Mouse (Mus musculus) testis, adult 2 months (tissue): ENCODE data around the gene Pigu. TPM values are rescaled to one million over a fixed set of nuclear protein-coding genes. Genes with fewer than 3 reads are reported as not detected.
A peak's percentile ranks its signal among the peaks of the same experiment; 100 is the strongest.

Experiments used
- H3K27ac ChIP-seq: fragments of 200-500 bp; 2 replicates; pipeline ENCODE4 v1.5.1; 2012; ENCODE audit warnings: low read depth, low read length; ENCODE audit not compliant: control insufficient read depth, insufficient read depth
- H3K27me3 ChIP-seq: fragments of 200-500 bp; 2 replicates; pipeline ENCODE4 v1.6.1; 2012; ENCODE audit warnings: mild to moderate bottlenecking, low read length, moderate library complexity; ENCODE audit not compliant: control insufficient read depth, insufficient read depth
- H3K36me3 ChIP-seq: fragments of 200-500 bp; 2 replicates; pipeline ENCODE4 v1.6.1; 2012; ENCODE audit warnings: mild to moderate bottlenecking, low read length; ENCODE audit not compliant: control insufficient read depth, insufficient read depth
- H3K4me1 ChIP-seq: fragments of 200-500 bp; 2 replicates; pipeline ENCODE4 v1.6.1; 2012; ENCODE audit warnings: low read length; ENCODE audit not compliant: control insufficient read depth, insufficient read depth
- H3K4me3 ChIP-seq: fragments of 200-500 bp; 2 replicates; pipeline ENCODE4 v1.5.1; 2012; ENCODE audit warnings: low read depth, mild to moderate bottlenecking, low read length, moderate library complexity, mixed read lengths; ENCODE audit not compliant: control insufficient read depth
- CTCF ChIP-seq: fragments of 200-500 bp; IDR thresholded peaks from 2 replicates; pipeline ENCODE4 v1.5.1; 2012; ENCODE audit warnings: low read depth, mild to moderate bottlenecking, inconsistent platforms, low read length, moderate library complexity; ENCODE audit not compliant: control insufficient read depth, insufficient read depth, insufficient replicate concordance
- POLR2A ChIP-seq: fragments of 200-500 bp; IDR thresholded peaks from 2 replicates; pipeline ENCODE4 v1.6.1; 2012; ENCODE audit warnings: low read depth, mild to moderate bottlenecking, inconsistent platforms, low read length, moderate library complexity; ENCODE audit not compliant: control insufficient read depth
- polyA plus RNA-seq: library from polyadenylated mRNA; depleted of rRNA; stranded (reverse); fragments of >200 nt; gene quantifications from 2 replicates; pipeline ENCODE4 v1.2.3, GENCODE M21; 2012

Gene Pigu
- polyA plus RNA-seq, 1 experiment: 36.9 TPM

- TF ChIP-seq POLR2A (no peak), CTCF (no peak)
- Histone ChIP-seq H3K4me3 (no peak overlapping the region), H3K27me3 (no peaks in the 10 kb centered on the region), H3K36me3 (peaks cover 1% of the 10 kb centered on the region; the same call in 1 of the 2 replicates), H3K27ac (no peak overlapping the region), H3K4me1 (no peaks in the 10 kb centered on the region)
Observed at GRCm38 (mm10) chr2:155287456-155288250, 69.6 kb downstream of the Pigu start.

GRCm38 (mm10) chr2:155285744-155286143 lies 71.5 kb downstream of the Pigu start:
- Histone ChIP-seq H3K27me3 (no peaks in the 10 kb centered on the region), H3K27ac (no peak overlapping the region), H3K4me1 (no peaks in the 10 kb centered on the region), H3K4me3 (no peak overlapping the region), H3K36me3 (no peaks in the 10 kb centered on the region)
- TF ChIP-seq POLR2A: no peak
- no peak for TF ChIP-seq CTCF

- no peaks in the 10 kb centered on the region for H3K36me3 ChIP-seq
- H3K4me3 ChIP-seq: no peak overlapping the region
- TF ChIP-seq POLR2A (no peak), CTCF (no peak)
- no peaks in the 10 kb centered on the region for H3K4me1 ChIP-seq
- H3K27ac ChIP-seq: no peak overlapping the region
- H3K27me3 ChIP-seq: no peaks in the 10 kb centered on the region
Observed at GRCm38 (mm10) chr2:155284647-155285046, 72.6 kb downstream of the Pigu start.

GRCm38 (mm10) chr2:155283793-155284192 lies 73.4 kb downstream of the Pigu start:
- no peak overlapping the region for H3K27ac ChIP-seq
- H3K36me3 ChIP-seq: no peaks in the 10 kb centered on the region; the same call in 1 of the 2 replicates
- H3K4me3 ChIP-seq: no peak overlapping the region
- no peaks in the 10 kb centered on the region for H3K4me1 ChIP-seq
- TF ChIP-seq CTCF: no peak
- TF ChIP-seq POLR2A: no peak
- no peaks in the 10 kb centered on the region for H3K27me3 ChIP-seq

GRCm38 (mm10) chr2:155280116-155280515 lies 77.1 kb downstream of the Pigu start:
- Histone ChIP-seq H3K4me1 (peaks cover 6% of the 10 kb centered on the region), H3K27ac (no peak overlapping the region), H3K27me3 (no peaks in the 10 kb centered on the region), H3K36me3 (no peaks in the 10 kb centered on the region; the same call in 1 of the 2 replicates), H3K4me3 (no peak overlapping the region)
- no peak for TF ChIP-seq CTCF

DNA sequence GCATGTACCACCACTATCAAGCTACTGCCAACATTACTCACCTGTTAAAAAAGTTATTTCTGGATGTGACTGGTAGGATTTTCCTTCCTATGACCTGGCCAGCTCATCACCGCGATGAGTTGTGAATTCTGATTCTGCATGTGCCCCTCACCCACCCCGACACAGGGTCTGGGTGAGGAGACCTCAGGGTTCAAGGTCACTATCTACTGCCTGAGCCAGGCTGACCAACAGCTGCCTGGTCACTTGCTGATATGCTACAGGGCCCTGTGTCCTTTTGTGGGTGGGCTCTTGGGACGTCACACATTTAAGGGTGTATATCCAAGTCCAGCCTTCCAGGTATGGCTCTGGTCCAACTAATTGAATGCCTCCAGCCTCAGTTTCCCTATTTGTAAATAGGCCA lies 78.1 kb downstream of the Pigu start:
- Histone ChIP-seq H3K36me3 (no peaks in the 10 kb centered on the region; the same call in 1 of the 2 replicates), H3K4me3 (no peak overlapping the region), H3K27me3 (no peaks in the 10 kb centered on the region), H3K4me1 (peaks cover 6% of the 10 kb centered on the region), H3K27ac (no peak overlapping the region)
- TF ChIP-seq CTCF (no peak), POLR2A (no peak)

DNA sequence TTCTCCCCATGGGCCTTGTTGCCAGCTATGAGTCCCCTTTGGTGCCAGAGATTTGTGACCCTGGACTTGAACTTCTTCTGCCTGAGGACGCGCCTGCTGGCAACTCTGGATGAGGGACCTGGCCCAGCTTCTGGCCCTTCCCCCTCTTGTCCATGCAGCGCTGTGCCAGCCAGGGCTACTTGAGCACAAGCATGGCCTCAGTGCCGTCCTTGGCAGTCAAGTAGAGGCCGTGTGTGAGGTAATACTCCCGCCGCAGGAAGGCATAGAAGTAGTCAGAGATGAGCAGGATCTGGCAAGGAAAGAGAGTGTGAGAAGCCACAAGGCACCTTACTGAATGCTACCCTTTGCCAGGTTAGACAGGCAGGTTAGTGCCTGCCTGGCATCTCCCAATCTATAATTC lies 78.9 kb downstream of the Pigu start:
- Histone ChIP-seq H3K4me1 (peaks cover 6% of the 10 kb centered on the region), H3K4me3 (peak overlapping the region; percentile 90), H3K27ac (no peak overlapping the region), H3K36me3 (no peaks in the 10 kb centered on the region; the same call in 1 of the 2 replicates), H3K27me3 (no peaks in the 10 kb centered on the region)
- TF ChIP-seq POLR2A: no peak
- no peak for TF ChIP-seq CTCF

- Histone ChIP-seq H3K27ac (peak overlapping the region; percentile 63), H3K4me1 (peaks cover 6% of the 10 kb centered on the region), H3K36me3 (no peaks in the 10 kb centered on the region; the same call in 1 of the 2 replicates), H3K4me3 (peak overlapping the region; percentile 90), H3K27me3 (no peaks in the 10 kb centered on the region)
- no peak for TF ChIP-seq CTCF
- TF ChIP-seq POLR2A: no peak
Observed at GRCm38 (mm10) chr2:155277721-155278120, 79.5 kb downstream of the Pigu start.
